Mouse (Mus musculus) cerebellum, adult 2 months (tissue): ENCODE data around the gene Fgd2.

Experiments used
- CTCF ChIP-seq: fragments of 200-500 bp; IDR thresholded peaks from 2 replicates; pipeline ENCODE4 v1.5.1; 2011; ENCODE audit warnings: low read depth, mild to moderate bottlenecking, control low read depth, low read length, moderate library complexity, borderline replicate concordance; ENCODE audit not compliant: insufficient read depth
- POLR2A ChIP-seq: fragments of 200-500 bp; IDR thresholded peaks from 2 replicates; pipeline ENCODE4 v1.6.1; 2011; ENCODE audit warnings: low read length, control low read depth, borderline replicate concordance; ENCODE audit not compliant: insufficient read depth

- TF ChIP-seq CTCF (no peak), POLR2A (no peak)
These were observed 32.8 kb downstream of the Fgd2 start for GRCm38 (mm10) chr17:29393335-29394089.
